Mouse (Mus musculus) hindbrain, embryonic 16.5 days (tissue): ENCODE results near the gene Sfxn2. TPM values are rescaled to one million over a fixed set of nuclear protein-coding genes. Genes with fewer than 3 reads are reported as not detected.

Source experiments
- ATAC-seq: fragments of 200-750 bp; cut with Nextera tagmentation; 2 replicates; pipeline ENCODE4 v1.8.0; 2017; ENCODE audit warnings: moderate TSS enrichment, moderate library complexity
- H3K27ac ChIP-seq: fragments of 300-500 bp; sonication (generic); 2 replicates; pipeline ENCODE4 v1.5.1; 2014; ENCODE audit warnings: low read depth, mild to moderate bottlenecking, control low read depth, low read length, moderate library complexity
- H3K27me3 ChIP-seq: fragments of 300-500 bp; sonication (generic); replicated peaks from 2 replicates; pipeline ENCODE4 v1.6.1; 2014; ENCODE audit warnings: low read length; ENCODE audit not compliant: control insufficient read depth, insufficient read depth
- H3K36me3 ChIP-seq: fragments of 300-500 bp; sonication (generic); 2 replicates; pipeline ENCODE4 v1.6.1; 2014; ENCODE audit warnings: mild to moderate bottlenecking, low read length, moderate library complexity, mixed read lengths; ENCODE audit not compliant: control insufficient read depth, insufficient read depth
- H3K4me1 ChIP-seq: fragments of 300-500 bp; sonication (generic); 2 replicates; pipeline ENCODE4 v1.6.1; 2014; ENCODE audit warnings: low read depth, low read length; ENCODE audit not compliant: control insufficient read depth, insufficient read depth
- H3K4me2 ChIP-seq: fragments of 300-500 bp; sonication (generic); 2 replicates; pipeline ENCODE4 v1.6.1; 2014; ENCODE audit warnings: mild to moderate bottlenecking, low read length, control low read depth, moderate library complexity
- H3K4me3 ChIP-seq: fragments of 300-500 bp; sonication (generic); 2 replicates; pipeline ENCODE4 v1.5.1; 2014; ENCODE audit warnings: mild to moderate bottlenecking, low read length, control low read depth, moderate library complexity
- H3K9ac ChIP-seq: fragments of 300-500 bp; sonication (generic); 2 replicates; pipeline ENCODE4 v1.6.1; 2014; ENCODE audit warnings: low read depth, mild to moderate bottlenecking, control low read depth, low read length, moderate library complexity
- H3K9me3 ChIP-seq: fragments of 300-500 bp; sonication (generic); 2 replicates; pipeline ENCODE4 v1.6.1; 2014; ENCODE audit warnings: mild to moderate bottlenecking, low read length, moderate library complexity; ENCODE audit not compliant: control insufficient read depth
- WGBS: fragments of 180-500 bp; shearing (Covaris S2); extraction: QIAGEN DNeasy Blood & Tissue Kit; methylation state at CpG from one replicate; pipeline ENCODE4 v1.1.7; 2014; 5-methylcytosine and 5-hydroxymethylcytosine counted together
- polyA plus RNA-seq: library from polyadenylated mRNA; unstranded; fragments of >200 nt; fragmentation: Nextera tagmentation; extraction: Ambion mirVana; gene quantifications from 2 replicates; pipeline ENCODE4 v1.2.1, GENCODE M21; 2015

Sfxn2 gene
- polyA plus RNA-seq, 1 experiment from 2014 or later: 9.9 TPM

DNA sequence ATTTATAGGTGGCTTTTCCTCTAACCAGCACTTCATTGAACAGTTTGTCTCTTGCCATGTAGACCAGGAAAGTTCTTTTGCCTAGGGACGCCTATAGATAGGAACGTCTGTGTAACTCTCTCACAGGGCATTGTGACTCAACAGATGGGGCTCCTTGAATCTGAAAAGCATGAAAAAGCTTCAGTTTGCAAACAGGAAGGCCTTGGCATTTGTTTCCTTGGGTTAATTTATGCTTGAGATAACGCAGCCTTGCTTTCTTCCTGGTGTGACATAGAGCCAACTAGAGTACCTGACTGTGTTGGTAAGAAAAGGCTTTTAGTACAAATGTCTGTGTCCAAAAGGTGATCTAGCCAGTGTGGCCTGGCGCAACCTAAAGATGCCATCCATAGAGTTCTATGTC is 29.2 kb downstream of the Sfxn2 start:
- 84% methylated on average over 4 of the region's 4 CpGs for WGBS
- H3K9ac ChIP-seq: no peak overlapping the region
- no peaks in the 10 kb centered on the region for H3K9me3 ChIP-seq
- no peaks in the 10 kb centered on the region for H3K27me3 ChIP-seq
- H3K4me3 ChIP-seq: no peak overlapping the region
- H3K27ac ChIP-seq: no peak overlapping the region
- peaks cover 15% of the 10 kb centered on the region for H3K4me1 ChIP-seq
- no peak overlapping the region for H3K4me2 ChIP-seq
- H3K36me3 ChIP-seq: 0 out of 2 replicates have a peak, but pooled peaks cover 3% of the 10 kb centered on the region
- ATAC-seq: no peak

DNA sequence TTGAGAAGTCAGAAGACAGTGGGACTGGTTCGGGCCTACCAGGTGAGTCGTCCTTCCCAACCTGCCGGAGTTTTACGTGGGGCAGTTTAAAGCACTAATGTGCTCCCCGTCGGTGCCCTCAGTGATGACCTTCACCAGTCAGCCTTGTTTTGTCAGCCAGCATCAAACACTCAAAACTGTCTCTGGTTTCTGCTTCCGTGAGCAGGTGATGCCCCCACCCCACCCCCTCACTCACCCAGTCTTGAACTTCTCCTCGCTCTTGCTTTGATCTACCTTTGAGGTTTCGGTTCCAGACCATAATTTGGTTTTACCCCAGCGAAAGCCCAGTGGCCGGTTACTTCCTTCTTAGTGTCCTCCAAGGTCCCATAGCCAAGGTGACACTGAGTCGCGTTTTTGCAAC is 33.6 kb downstream of the Sfxn2 start:
- Histone ChIP-seq H3K27ac (no peak overlapping the region), H3K4me2 (no peak overlapping the region), H3K4me3 (no peak overlapping the region), H3K9ac (no peak overlapping the region), H3K9me3 (no peaks in the 10 kb centered on the region), H3K36me3 (peaks cover 7% of the 10 kb centered on the region), H3K4me1 (no peaks in the 10 kb centered on the region), H3K27me3 (no peaks in the 10 kb centered on the region)
- no peak for ATAC-seq
- 92% methylated on average over 13 of the region's 13 CpGs for WGBS

DNA sequence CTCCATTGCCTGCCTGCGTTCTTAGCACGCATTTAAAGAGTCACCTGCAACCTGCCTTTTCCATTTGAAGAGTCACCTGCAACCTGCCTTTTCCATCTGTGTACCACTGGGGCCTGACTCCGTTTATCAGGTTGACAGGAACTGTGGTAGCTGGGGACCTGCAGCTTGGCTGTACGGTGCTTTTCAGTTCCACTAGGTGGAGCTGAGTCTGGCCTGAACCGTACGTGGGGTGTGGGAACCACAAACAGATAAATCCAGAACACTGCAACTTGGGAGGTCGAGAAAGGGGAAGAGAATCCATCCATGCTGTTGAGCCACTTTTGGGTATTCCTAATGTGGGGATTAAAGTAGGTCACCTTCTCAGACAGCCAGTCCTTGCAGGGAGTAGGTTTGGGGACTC is 34.3 kb downstream of the Sfxn2 start:
- Histone ChIP-seq H3K4me2 (no peak overlapping the region), H3K9ac (no peak overlapping the region), H3K4me1 (no peaks in the 10 kb centered on the region), H3K27me3 (no peaks in the 10 kb centered on the region), H3K36me3 (peaks cover 7% of the 10 kb centered on the region), H3K9me3 (no peaks in the 10 kb centered on the region), H3K27ac (no peak overlapping the region), H3K4me3 (no peak overlapping the region)
- no peak for ATAC-seq
- WGBS: 64% methylated on average over 7 of the region's 7 CpGs

DNA sequence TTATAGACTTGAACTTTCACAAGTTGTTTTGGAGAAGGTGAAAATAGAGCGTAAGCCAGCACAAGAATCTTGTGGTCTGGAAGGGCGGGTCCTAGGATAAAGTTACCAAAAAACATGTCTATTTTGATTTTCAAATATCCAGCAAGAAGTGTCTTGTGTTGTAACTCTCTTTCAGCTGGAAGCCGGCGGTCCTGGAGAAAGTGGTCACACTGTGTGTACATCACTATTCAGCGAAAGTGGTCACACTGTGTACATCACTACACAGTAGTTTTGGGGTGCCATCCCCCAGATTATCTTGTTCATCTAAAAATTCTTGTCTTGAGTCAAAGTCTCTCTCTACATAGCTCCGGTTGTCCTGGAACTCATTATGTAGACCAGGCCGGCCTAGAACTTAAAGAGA is 35.0 kb downstream of the Sfxn2 start:
- Histone ChIP-seq H3K4me2 (no peak overlapping the region), H3K27me3 (no peaks in the 10 kb centered on the region), H3K4me3 (no peak overlapping the region), H3K9me3 (no peaks in the 10 kb centered on the region), H3K36me3 (peaks cover 7% of the 10 kb centered on the region), H3K4me1 (no peaks in the 10 kb centered on the region), H3K27ac (no peak overlapping the region), H3K9ac (no peak overlapping the region)
- 96% methylated on average over 7 of the region's 7 CpGs for WGBS
- ATAC-seq: no peak

DNA sequence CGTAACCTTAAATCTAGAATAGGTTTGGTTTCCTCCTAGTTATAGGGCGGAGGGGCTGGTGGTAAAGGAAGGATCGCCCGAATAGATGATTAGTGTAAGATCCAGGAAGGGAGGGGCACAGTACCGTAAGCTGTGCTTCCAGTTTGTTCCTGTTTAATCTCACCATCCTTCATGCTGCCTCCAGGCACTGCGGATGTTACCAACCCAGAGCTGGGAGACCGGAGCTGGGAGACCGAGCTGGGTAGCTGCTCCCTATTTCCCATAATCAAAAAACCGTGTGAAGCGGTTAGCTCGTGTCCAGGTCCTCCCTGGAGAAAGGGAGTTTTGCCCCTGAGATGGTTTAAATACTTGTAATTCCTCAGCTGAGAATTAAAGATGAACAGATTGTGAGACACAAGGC is 43.2 kb downstream of the Sfxn2 start:
- peaks cover 20% of the 10 kb centered on the region for H3K4me1 ChIP-seq
- no peak overlapping the region for H3K9ac ChIP-seq
- ATAC-seq: no peak
- H3K27ac ChIP-seq: no peak overlapping the region
- H3K36me3 ChIP-seq: 0 out of 2 replicates have a peak, but pooled peaks cover 3% of the 10 kb centered on the region
- H3K4me3 ChIP-seq: no peak overlapping the region
- no peaks in the 10 kb centered on the region for H3K9me3 ChIP-seq
- H3K27me3 ChIP-seq: no peaks in the 10 kb centered on the region
- 87% methylated on average over 11 of the region's 11 CpGs for WGBS
- no peak overlapping the region for H3K4me2 ChIP-seq

DNA sequence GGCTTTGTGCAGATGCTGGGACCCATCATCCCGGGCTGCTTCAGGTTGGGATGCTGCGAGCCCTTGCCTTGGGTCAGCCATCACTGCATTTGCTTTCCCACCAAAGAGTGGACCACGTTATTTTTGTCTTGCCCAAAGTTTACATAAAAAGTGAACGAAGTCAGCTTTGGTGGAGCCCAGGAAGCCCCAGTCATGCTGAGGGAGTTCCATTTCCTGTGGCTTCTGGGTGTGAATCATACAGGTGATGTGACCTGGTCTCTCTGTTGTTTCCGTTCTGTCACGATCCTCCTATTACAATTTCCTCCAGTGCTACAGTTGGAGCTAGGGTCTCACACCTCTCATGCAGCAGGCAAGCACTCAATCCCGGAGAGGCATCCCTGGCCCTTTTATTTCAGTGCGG is 44.2 kb downstream of the Sfxn2 start:
- 89% methylated on average over 8 of the region's 8 CpGs for WGBS
- Histone ChIP-seq H3K4me3 (no peak overlapping the region), H3K4me1 (peaks cover 26% of the 10 kb centered on the region), H3K4me2 (no peak overlapping the region), H3K36me3 (0 out of 2 replicates have a peak, but pooled peaks cover 3% of the 10 kb centered on the region), H3K9ac (no peak overlapping the region), H3K27ac (no peak overlapping the region), H3K27me3 (no peaks in the 10 kb centered on the region), H3K9me3 (no peaks in the 10 kb centered on the region)
- ATAC-seq: no peak

DNA sequence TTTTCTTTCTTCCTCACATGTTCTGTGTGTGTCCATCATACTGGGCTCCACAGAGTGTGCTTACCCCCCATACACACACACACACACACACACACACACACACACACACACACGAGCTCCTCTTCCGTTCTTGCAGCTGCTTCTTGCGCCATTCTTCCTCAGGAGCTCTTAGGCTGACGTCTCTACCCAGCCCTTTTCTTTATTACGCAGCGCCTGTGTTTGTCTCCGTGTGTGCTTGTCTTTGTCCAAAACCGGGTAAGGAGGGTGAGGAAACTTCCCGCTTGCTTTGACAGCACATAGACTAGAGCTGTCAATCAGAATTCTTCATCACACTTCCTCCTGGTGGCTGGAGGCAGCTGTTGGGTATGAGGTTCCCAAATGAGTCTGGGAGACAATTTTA is 45.2 kb downstream of the Sfxn2 start:
- Histone ChIP-seq H3K4me2 (no peak overlapping the region), H3K27me3 (no peaks in the 10 kb centered on the region), H3K4me1 (peaks cover 35% of the 10 kb centered on the region), H3K27ac (no peak overlapping the region), H3K9ac (no peak overlapping the region), H3K4me3 (no peak overlapping the region), H3K9me3 (no peaks in the 10 kb centered on the region), H3K36me3 (0 out of 2 replicates have a peak, but pooled peaks cover 3% of the 10 kb centered on the region)
- WGBS: 43% methylated on average over 9 of the region's 9 CpGs
- ATAC-seq: no peak

DNA sequence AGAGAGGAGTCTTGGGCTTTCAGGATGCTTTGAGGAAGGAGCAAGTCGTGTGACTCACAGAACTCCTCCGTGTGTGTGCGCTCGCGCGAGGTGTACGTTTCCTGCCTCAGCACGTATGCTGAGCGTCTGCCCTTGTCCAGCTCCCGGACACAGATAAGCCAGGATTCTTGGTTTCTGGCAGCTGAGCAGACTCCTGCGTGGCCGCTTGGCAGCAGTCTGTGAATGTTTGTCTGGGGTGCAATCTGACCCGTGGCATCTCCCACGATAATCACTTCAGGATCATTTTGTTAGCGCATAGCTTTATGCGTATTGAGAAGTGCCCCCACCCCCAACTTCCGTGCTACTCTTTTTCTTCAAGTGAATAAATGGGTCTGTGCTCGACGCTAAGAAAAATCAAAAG is 45.8 kb downstream of the Sfxn2 start:
- Histone ChIP-seq H3K9ac (no peak overlapping the region), H3K4me1 (peaks cover 42% of the 10 kb centered on the region), H3K9me3 (no peaks in the 10 kb centered on the region), H3K4me2 (no peak overlapping the region), H3K4me3 (no peak overlapping the region), H3K27me3 (no peaks in the 10 kb centered on the region), H3K27ac (no peak overlapping the region; the same call in 1 of the 2 replicates), H3K36me3 (0 out of 2 replicates have a peak, but pooled peaks cover 3% of the 10 kb centered on the region)
- WGBS: 61% methylated on average over 19 of the region's 19 CpGs
- no peak for ATAC-seq

DNA sequence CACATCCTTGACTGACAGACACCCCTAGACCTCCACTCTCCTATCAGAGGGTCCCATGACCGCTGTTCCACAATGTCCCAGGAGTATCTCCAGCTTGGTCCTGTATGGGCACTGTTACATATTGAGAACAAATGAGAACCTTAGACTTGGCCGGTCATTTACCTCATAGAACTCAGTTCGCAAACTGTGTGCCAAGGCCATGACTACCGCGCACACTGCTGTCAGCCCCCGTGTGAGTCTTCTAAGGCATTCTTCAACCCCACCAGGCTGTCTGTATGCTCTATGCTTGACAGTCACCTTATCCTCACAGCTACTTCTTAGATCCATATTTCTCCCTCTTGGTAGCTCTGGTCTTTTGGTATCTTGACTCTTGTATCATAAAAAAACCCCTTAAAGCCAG is 46.4 kb downstream of the Sfxn2 start:
- H3K9me3 ChIP-seq: no peaks in the 10 kb centered on the region
- no peak for ATAC-seq
- WGBS: 93% methylated on average over 6 of the region's 6 CpGs
- H3K4me3 ChIP-seq: no peak overlapping the region
- H3K9ac ChIP-seq: no peak overlapping the region
- no peak overlapping the region for H3K27ac ChIP-seq
- H3K27me3 ChIP-seq: no peaks in the 10 kb centered on the region
- peaks cover 46% of the 10 kb centered on the region for H3K4me1 ChIP-seq
- no peak overlapping the region for H3K4me2 ChIP-seq
- 0 out of 2 replicates have a peak, but pooled peaks cover under 1% of the 10 kb centered on the region for H3K36me3 ChIP-seq
